Mouse (Mus musculus): ENCODE measurements around the gene Epn3.

The Epn3 gene

DNA sequence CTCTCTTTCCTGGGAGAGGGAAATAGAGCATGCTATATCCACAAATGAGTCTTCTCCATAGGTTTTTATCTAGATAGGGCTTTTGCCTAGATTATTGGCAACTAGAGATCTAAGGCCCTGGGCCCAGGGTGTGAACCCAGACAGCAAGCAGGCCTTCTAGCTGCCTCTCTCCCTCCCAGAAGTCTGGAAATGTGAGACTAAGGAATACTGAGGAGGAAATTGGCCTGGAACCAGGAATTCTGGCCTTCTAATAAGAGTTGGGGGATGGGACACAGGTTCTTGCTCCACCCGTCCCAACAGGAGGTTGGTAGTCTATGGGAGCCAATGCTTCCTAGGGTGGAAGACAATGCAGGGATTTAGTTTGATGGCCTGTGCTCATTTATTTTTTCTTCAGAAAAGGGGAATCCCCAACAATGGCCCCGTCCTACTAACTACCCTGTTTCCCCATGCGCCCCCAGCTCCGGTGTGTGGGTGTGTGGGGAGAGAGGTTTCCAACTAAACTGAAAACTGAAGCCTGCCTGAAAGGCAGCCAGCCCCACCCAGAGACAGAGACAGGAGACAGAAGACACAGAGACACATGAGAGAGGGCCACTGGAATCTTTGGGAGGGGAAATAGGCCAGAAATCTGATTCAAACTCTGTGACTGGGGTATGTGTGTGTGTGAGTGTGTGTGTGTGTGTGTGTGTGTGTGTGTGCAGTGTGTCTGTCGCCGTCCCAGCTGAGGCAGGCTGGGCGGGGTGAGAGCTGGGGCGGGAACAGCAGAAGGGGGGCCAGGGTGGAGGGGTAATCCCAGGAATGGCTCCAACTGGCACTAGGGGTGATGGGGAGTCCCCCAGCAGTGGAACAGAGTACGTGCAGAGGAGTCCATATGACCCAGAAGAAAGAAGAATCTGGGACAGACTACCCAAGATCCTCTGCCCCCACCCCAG lies 30.4 kb downstream of the Epn3 start:
- DNase-seq: no peak

DNA sequence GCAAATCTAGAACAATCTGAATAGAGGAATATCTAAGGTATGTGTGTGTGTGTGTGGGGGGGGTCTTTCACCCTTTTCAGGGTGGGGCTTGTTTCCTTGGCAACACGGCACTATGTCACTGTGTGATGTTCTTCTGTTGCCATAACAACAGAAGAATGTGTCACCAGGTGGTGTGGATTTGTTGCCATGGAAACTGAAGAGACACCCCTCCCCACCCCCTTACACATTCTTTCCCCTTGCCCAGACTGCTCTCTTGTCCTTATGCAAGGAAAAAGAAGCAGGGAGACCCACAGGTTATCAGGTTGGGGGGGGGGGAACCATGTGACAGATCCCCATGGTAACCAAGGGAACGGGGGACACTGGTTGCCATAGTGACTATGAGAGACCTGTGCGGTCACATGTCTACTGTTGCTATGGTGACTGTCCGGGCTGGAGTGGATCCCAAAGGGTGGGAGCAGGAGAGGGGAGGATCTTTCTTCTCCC lies 31.2 kb downstream of the Epn3 start:
- DNase-seq: peak in 1 of 2 experiments; percentile 72

DNA sequence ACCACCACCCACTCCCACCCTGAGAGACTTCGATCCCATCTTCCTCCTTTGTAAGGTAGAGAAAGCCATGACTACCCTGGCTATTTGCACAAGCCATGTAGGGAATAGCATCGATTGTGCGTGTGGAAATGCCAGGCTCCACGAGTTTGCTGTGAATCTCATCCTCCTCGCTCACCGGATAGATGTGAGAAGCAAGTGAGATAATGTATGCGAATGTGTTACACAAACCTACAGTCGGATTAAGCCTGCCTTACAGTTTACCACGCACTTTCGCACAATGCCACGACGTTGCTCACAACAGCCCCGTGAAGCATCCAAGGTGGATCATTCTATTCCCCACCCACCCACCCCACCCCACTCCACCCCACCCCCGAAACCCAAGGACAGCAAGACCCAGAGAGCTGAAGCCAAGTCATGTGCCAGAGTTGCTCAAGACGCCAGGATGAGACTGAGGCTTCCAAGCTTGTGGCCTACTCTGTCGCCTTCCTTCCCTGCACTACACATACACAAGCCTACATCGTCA lies 33.4 kb downstream of the Epn3 start:
- DNase-seq: no peak

DNA sequence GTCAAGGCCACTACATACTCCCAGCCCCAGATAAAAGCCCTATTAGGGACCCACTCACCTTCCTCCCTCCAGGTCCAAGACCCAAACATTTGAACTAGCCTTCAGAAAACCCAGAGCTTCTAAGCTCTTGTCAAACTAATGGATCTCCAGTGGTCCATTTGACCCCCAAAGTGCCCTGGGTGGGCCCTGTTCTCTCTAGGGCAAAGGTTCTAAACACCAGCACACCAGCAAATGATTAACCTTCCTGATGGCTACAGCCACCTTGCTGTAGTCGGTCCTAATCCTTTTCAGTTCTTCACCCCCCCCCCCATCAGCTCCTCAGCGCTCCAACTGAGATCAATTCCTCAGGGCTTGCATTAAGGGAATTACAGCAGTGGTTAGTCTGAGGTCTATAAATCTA lies 35.6 kb downstream of the Epn3 start:
- DNase-seq: no peak

DNA sequence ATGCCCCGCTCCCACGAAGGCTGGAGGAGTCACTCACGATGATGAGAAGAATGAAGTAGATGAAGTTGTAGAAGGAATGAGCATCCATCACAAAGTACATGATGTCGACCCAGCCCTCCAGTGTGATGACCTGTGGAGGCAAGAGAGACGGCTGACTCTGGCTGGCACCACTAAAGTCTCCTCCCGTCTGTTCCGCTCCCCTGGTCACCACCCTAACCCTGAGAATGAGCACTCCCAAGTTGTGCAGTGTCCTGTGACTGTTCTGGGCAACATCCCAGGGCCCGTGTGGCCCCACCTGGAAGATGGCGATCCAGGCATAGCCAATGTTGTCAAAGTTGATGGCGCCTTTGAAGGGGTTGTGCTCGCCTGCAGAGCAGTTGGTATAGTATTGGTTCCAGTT lies 37.9 kb downstream of the Epn3 start:
- no peak for DNase-seq

DNA sequence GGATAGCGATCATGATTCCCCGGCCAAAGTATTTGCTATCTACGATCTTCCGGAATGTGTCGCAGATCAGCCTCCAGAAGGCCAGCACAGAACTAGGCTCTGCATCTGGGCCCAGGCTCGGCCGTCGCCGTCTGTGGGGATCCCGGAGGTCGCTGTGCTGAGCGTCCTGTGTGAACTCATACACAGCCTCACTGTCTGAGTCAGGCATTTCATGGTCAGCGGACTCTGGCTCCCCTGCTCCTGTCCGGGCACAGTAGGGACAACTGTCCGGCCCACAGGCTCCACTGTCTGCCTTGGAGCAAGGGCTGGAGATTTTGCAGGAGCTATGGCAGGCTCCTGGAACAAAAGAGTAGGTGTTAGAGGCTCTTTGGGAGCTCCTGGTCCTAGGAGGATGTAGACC lies 42.8 kb downstream of the Epn3 start:
- no peak for DNase-seq

DNA sequence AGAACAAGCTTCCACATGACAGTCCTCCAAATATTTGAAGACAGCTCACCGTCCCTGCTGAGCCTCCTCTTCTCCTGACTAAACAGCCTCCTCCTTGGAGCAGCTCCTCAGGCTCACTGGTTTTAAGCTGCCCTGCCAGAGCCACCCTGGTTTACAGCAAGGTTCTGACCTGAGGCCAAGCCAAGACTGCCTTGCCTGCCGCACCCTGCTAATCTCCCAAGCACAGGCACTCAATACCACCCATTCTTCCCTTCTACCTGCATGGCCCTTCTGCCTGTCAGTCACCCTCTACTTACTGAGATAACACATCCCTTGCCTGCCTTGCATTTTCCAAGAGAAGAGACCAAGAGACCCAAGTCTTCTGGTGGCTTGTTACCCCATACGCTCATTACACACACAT lies 43.4 kb downstream of the Epn3 start:
- DNase-seq: no peak

DNA sequence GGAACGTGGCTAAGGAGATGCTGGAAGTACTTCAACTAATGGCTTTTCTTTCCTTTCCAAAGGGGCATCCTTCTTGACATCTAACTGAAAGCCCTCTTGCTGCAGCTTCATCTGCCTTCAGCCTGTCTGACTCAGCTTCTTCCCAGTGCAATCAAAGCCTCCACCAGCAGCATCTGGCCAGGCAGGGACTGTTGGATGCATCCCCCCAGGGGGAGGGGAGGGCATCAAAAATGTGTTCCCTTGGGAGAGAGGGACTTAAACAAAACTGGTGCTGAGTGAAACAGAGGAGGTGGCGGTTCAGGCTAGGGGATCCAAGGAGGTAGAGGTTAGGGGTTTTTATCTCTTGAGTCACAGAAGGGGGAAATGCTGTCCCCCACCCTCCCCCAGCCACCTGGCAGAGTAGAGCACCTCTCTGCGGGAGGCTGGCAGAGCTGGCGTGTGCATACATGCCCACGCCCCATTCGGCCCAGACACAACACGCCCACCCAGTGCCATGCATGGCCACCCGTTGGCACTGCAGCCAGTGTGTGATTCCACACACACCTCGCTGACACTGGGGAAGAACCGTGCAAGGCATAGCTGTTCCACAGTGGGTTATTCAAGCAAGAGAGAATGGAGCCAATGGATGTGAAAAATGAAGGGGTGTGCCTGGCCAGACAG lies 44.5 kb downstream of the Epn3 start:
- DNase-seq: peak in 1 of 2 experiments; percentile 62

DNA sequence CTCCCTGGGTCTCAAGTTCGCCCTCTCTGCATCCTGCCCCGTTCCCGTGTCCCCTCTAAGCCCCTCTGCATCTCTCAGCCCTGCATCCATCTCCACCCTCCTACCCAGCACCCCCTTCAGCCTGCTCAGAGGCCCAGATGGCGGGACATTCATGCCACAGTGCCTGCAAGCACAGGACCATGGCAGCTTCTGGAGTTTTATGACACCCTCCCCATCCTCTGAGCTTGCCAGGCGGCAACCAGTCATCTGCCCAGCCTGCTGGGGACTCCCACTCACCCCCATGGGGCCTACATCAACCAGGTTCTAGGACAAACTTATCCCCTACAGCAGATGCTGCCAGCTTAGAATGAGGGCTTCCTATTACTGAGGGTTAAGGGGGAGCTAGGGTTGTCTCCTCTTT lies 45.0 kb downstream of the Epn3 start:
- no peak for DNase-seq

DNA sequence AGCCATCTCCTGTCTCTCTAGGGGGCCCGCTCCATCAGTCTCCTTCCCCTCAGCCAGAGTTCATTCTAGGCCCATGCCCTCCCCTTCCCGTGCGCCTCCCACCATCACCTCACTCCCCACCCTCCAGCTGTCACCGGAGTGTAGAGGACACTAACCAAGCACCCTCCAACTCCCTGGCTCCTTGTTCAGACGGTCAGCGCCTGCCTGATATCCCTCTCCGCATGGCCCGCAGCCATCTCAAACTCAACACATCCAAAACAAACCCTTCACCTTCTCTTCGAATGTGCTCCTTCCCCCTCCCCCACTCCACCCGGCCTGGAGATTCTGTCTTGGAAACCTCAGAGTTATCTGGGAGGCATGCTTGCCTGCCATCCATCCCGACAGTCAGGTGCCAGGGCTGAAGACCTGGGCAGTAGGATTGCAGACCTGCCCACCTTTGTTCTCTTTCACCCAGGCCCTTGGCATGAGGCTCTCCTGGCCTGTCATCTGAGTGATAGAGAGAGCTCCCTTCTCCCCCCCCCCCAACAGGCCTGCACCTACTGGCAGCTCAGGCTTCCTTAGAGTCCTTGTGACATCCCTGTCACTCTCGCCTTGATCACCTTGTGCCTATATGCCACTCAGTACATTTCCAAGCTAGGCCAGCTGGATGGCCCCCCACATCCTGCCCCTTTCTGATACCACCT lies 48.5 kb downstream of the Epn3 start:
- peak in 1 of 2 experiments; percentile 62 for DNase-seq

DNA sequence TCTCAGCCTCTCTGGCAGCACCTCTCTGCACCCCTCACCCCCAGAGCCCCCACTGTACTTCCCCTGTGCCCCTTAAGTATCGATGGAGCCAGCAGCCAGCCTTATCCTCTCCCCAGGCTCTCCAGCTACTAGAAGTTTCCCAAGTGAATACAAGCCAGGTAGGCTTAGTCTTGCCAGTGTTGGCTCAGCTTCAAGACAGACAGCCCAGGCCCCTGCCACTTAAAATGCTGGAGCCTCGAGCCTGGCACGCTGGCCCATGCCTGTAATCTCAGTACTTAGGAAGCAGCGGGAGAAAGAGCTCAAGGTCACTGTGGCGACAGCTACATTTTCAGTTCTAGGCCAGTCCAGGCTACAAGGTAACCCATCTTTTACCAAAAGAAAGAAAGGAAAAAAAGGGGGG lies 49.9 kb downstream of the Epn3 start:
- no peak for DNase-seq

DNA sequence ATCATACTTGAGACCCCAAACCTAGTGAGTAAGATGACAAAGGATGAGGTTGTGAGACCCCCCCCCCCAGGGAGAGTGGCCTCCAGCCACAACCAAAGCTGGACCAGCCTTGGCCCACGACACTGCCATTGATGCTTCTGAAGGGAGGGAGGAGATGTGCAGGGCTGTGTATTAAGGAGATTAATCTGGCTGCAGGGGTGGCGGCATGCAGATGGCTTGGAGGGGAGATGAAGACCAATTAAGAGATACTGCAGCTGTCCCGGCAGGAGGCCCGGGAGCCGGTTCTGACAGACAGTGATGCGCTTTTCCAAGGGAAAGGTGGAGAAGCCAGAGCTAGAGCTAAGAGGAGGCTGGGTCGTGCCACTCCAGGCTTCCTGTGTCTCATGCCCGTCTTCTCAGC lies 50.5 kb downstream of the Epn3 start:
- no peak for DNase-seq

DNA sequence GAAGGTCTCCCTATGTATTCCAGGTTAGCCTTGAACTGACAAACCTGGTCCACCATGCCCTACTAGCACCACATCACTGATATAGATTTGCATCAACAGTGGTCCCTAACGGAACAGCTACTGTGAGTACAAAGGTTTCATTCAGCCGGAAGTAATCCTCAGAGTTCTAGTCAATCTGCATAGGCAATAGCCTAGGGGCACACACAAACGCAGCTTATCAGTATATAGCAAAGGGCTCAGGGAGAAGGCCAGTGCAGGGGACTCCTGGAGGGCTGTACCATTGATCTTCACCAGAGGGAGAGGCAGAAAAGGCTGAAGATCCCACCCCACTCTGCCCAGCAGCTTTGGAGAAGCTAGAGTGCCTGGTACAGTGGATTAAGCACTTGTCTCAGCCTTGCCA lies 52.8 kb downstream of the Epn3 start:
- DNase-seq: no peak

DNA sequence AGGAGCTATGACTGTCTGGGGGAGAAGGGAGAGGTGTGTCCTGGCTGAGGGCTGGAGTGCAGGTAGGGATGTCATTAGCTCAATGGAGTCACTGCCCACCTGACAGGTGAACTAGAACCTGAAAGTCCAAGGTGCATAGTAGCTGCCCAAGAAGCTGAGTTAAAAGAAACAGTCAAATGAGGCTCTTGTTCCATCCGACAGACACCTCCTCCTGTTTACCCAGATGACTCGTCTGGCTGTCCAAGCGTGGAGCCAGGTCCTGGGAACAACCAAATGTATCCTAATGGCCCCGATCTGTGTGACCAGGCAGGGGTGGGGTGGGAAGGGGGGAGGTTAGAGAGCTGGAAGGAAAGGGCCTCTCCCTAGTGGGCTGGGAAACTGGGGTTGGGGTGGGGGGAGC lies 54.5 kb downstream of the Epn3 start:
- peak in 1 of 2 experiments; percentile 49 for DNase-seq

DNA sequence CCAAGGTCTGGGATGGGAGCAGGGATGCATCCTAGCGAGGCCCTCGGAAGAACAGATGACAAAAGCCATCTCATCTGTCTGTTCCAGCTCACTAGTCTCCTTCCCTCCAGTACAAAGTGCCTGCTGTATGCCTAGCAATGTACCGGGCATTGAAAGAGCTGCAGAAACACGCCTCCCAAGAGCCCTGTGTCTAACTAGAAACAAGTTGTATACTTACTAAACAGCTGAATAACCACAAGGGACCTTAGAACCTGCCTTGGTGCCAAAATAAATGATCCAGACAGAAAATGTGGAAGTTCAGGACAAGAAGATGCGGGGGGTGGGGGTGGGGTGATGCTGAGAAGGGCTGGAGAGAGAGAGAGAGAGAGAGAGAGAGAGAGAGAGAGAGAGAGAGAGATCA lies 54.9 kb downstream of the Epn3 start:
- DNase-seq: no peak

DNA sequence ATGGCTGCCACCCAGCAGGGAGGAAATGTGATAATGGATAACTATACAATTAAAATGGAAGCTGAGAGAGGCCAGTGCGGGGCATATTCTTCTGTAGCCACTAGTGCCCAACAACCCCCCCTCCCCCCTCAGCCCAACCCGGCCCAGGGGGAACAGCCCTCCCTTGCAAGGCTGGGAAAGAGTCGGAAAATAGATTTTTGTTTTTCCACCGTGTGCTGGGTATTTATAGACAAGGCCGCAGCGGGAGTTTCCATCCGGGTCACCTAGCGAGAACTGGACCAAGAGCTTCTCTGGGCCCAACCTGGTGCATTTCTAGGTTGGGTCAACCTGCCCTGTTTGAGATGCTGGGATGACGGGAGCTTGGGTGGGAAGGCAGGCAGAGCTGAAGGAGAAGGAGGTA lies 58.0 kb downstream of the Epn3 start:
- no peak for DNase-seq

DNA sequence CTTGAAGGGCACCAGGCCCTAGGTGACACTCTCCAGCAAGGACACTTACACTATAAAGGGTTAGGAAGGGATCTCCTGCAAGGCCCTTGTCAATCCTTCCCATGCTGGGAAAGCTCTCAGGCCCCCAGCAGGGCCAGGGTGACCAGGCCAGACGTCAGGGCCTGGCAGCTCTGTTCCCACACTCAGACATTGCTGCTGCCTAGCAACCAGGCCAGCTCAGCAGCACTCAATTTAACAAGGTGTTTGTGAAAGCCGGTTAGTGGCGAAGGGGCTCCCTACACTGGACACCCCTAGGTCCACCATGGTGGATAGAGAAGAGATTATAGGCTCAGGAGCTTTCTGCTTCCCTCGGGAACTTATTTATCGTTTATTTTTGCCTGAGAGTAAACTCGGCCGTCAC lies 58.7 kb downstream of the Epn3 start:
- DNase-seq: no peak

DNA sequence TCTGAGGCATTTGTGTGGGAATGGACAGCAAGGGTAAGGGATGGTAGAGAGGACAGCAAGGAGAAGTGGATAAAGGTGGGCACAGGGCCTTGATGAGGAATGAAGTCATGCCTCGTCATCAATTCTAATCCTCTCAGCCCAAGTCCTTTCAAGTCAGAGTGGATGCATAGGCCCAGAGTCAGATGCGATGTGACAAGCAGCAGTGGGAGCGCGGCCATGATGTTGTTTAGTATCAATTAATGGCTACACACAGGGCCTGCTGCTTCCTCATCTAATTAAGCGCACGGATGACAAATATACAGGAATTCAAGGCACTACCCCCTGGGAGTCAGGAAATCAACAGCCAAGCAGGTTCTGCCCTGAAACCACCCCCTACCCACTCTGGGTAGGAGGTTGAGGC lies 59.4 kb downstream of the Epn3 start:
- DNase-seq: no peak
